24 mouse cellular contexts compared by ENCODE assay signal in the genomic region with DNA sequence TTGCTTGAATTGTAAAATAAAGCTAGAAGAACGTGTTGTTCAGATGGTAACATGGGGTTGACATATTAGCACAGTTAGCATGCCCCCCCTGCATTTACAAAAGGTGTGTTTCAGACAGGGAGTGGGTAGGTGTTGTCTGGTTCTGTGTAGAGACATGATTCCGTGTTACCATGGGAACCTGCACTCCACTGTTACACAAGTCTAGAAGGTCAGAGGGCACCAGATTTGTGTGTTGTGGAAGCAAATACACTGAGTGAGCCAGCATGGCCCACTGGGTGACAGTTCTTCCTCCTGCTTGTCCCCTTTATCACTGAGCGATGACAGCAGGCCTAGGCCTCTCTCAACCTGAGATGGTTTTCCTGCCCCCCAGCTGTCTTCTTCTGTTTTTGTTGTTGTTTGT. TPM values are rescaled to one million over a fixed set of nuclear protein-coding genes. Genes with fewer than 3 reads are reported as not detected.
A peak's percentile ranks its signal among the peaks of the same experiment; 100 is the strongest.
DNase-seq lines count a peak whose midpoint lies in the region; ATAC-seq lines count a peak whose summit lies in the region.
"Had no signal": no experiment of that assay in that cellular context is flagged by ENCODE, and none has a peak within 500 bp of the region (broad histone marks: within the 10 kb centered on the region; RNA-seq: fewer than 3 reads in every experiment).

No protein-coding gene starts in this region.

- no peak overlapping the region for H3K4me2 ChIP-seq in liver, embryonic 12.5 days
- H3K4me2 ChIP-seq in liver, embryonic 16.5 days (ENCODE audit: low read depth, low read length) = no peak overlapping the region
- H3K4me2 ChIP-seq in hindbrain, embryonic 13.5 days = no peak overlapping the region
- H3K4me2 ChIP-seq: embryonic facial prominence, embryonic 13.5 days; forebrain, embryonic 12.5 days; heart, embryonic 12.5 days had no signal

- H3K36me3 ChIP-seq in liver, embryonic 12.5 days = peaks cover 99% of the 10 kb centered on the region
- peaks cover 11% of the 10 kb centered on the region for H3K36me3 ChIP-seq in liver, embryonic 16.5 days (ENCODE audit: control insufficient read depth, insufficient read depth)
- peaks cover 78% of the 10 kb centered on the region for H3K36me3 ChIP-seq in hindbrain, embryonic 13.5 days

- H3K9ac ChIP-seq in liver, embryonic 12.5 days = no peak overlapping the region
- H3K9ac ChIP-seq in liver, embryonic 16.5 days (ENCODE audit: low read depth, low read length) = no peak overlapping the region
- H3K9ac ChIP-seq in hindbrain, embryonic 13.5 days = no peak overlapping the region
- H3K9ac ChIP-seq: embryonic facial prominence, embryonic 13.5 days; forebrain, embryonic 12.5 days; forebrain, postnatal 0 days; heart, embryonic 12.5 days had no signal

- H3K9me3 ChIP-seq in liver, embryonic 12.5 days (replicated peaks) = no peaks in the 10 kb centered on the region
- H3K9me3 ChIP-seq in liver, embryonic 16.5 days (replicated peaks; ENCODE audit: control insufficient read depth, low read length) = no peaks in the 10 kb centered on the region
- no peaks in the 10 kb centered on the region for H3K9me3 ChIP-seq in hindbrain, embryonic 13.5 days
- H3K9me3 ChIP-seq: embryonic facial prominence, embryonic 13.5 days; forebrain, embryonic 12.5 days; heart, embryonic 12.5 days had no signal

- peak; percentile 42 for DNase-seq in lung, postnatal 25 days (ENCODE audit: low spot score)
- no peak for DNase-seq in lung, postnatal 10 days
- no peak for DNase-seq in adrenal gland, postnatal 4 days (ENCODE audit: low spot score in 2 of 2)
- DNase-seq: adrenal gland, adult 8-10 months; adrenal gland, postnatal 36 days; cerebellum, adult 11 months; cerebellum, adult 9-11 months; cerebellum, postnatal 36 days; forebrain, postnatal 0 days; gastrocnemius, postnatal 14 days; heart, adult 2 months; heart, postnatal 36 days had no signal

- no peak overlapping the region for H3K27ac ChIP-seq in liver, embryonic 12.5 days
- H3K27ac ChIP-seq in liver, embryonic 16.5 days (ENCODE audit: low read length) = no peak overlapping the region
- H3K27ac ChIP-seq in hindbrain, embryonic 13.5 days = no peak overlapping the region
- H3K27ac ChIP-seq: embryonic facial prominence, embryonic 13.5 days; forebrain, embryonic 12.5 days; heart, adult 2 months had no signal

- peaks cover 6% of the 10 kb centered on the region; the same call in 1 of the 2 replicates for H3K4me1 ChIP-seq in liver, embryonic 12.5 days
- no peaks in the 10 kb centered on the region for H3K4me1 ChIP-seq in liver, embryonic 16.5 days (ENCODE audit: control insufficient read depth, low read depth, low read length)
- 0 out of 2 replicates have a peak, but pooled peaks cover 3% of the 10 kb centered on the region for H3K4me1 ChIP-seq in hindbrain, embryonic 13.5 days (replicated peaks)
- H3K4me1 ChIP-seq: forebrain, embryonic 12.5 days had no signal

- no peak overlapping the region for H3K4me3 ChIP-seq in liver, embryonic 12.5 days
- no peak overlapping the region for H3K4me3 ChIP-seq in liver, embryonic 16.5 days (ENCODE audit: low read depth, low read length)
- H3K4me3 ChIP-seq in hindbrain, embryonic 13.5 days = no peak overlapping the region
- H3K4me3 ChIP-seq: embryonic facial prominence, embryonic 13.5 days; forebrain, embryonic 12.5 days; heart, adult 2 months; heart, embryonic 12.5 days had no signal

- peak; percentile 37; the same call in 1 of the 2 replicates for ATAC-seq in liver, embryonic 12.5 days
- ATAC-seq in liver, embryonic 16.5 days (ENCODE audit: low read depth) = peak; percentile 64; the same call in 1 of the 2 replicates
- ATAC-seq in hindbrain, embryonic 13.5 days (ENCODE audit: low FRiP score) = no peak
- ATAC-seq: forebrain, postnatal 0 days; hindbrain, embryonic 16.5 days had no signal

- H3K27me3 ChIP-seq in liver, embryonic 12.5 days (replicated peaks) = no peaks in the 10 kb centered on the region
- no peaks in the 10 kb centered on the region for H3K27me3 ChIP-seq in liver, embryonic 16.5 days (ENCODE audit: control insufficient read depth, insufficient read depth, low read depth, low read length)
- H3K27me3 ChIP-seq in hindbrain, embryonic 13.5 days = no peaks in the 10 kb centered on the region
- H3K27me3 ChIP-seq: embryonic facial prominence, embryonic 13.5 days; forebrain, embryonic 12.5 days; heart, embryonic 12.5 days had no signal

- 76% methylated on average over 3 of the region's 3 CpGs for WGBS in liver, embryonic 12.5 days (ENCODE audit: insufficient replicate concordance)
- WGBS in liver, embryonic 16.5 days (ENCODE audit: insufficient replicate concordance) = 71% methylated on average over 3 of the region's 3 CpGs
- WGBS in hindbrain, embryonic 13.5 days = 78% methylated on average over 3 of the region's 3 CpGs

RNA-seq across cellular contexts. Expression of a gene that starts 46.3 kb away (rescaled TPM):
- 22.4 and 25.4 TPM in 2 replicates for polyA plus RNA-seq in liver, embryonic 12.5 days (2016; fragmentation: Nextera tagmentation; extraction: Ambion mirVana)
- polyA plus RNA-seq in liver, embryonic 16.5 days (2015; fragmentation: Nextera tagmentation; extraction: Ambion mirVana) = 17.1 and 20.2 TPM in 2 replicates
- 10 to 100 TPM; 14.0 to 15.7 TPM for total RNA-seq in adrenal gland, postnatal 4 days (2021)
- polyA plus RNA-seq in hindbrain, embryonic 13.5 days (2015; fragmentation: Nextera tagmentation; extraction: Ambion mirVana) = 50.3 and 59.0 TPM in 2 replicates

RNA-seq across cellular contexts. Expression of a gene that starts 51.2 kb away (rescaled TPM):
- 0.69 and 0.85 TPM in 2 replicates for polyA plus RNA-seq in liver, embryonic 12.5 days (2016; fragmentation: Nextera tagmentation; extraction: Ambion mirVana)
- polyA plus RNA-seq in liver, embryonic 16.5 days (2015; fragmentation: Nextera tagmentation; extraction: Ambion mirVana) = 5.6 and 8.4 TPM in 2 replicates
- under 1 TPM in 1 of 2 experiments, not detected in 1; 0.76 TPM for total RNA-seq in adrenal gland, postnatal 4 days (2021)
- 0.19 and 0.43 TPM in 2 replicates for polyA plus RNA-seq in hindbrain, embryonic 13.5 days (2015; fragmentation: Nextera tagmentation; extraction: Ambion mirVana)
- total RNA-seq: adrenal gland, adult 8-10 months; adrenal gland, postnatal 36 days; forebrain, postnatal 0 days; gastrocnemius, adult 18-20 months; gastrocnemius, postnatal 14 days; heart, adult 2 months; heart, postnatal 36 days had no signal
- polyA plus RNA-seq: embryonic facial prominence, embryonic 13.5 days; gonadal fat pad, adult 2 months; heart, adult 2 months; heart, embryonic 12.5 days; heart, embryonic 16.5 days; hindbrain, embryonic 11.5 days; inflammation-experienced regulatory T-cells, adult 6 months had no signal
